In the genomic region with DNA sequence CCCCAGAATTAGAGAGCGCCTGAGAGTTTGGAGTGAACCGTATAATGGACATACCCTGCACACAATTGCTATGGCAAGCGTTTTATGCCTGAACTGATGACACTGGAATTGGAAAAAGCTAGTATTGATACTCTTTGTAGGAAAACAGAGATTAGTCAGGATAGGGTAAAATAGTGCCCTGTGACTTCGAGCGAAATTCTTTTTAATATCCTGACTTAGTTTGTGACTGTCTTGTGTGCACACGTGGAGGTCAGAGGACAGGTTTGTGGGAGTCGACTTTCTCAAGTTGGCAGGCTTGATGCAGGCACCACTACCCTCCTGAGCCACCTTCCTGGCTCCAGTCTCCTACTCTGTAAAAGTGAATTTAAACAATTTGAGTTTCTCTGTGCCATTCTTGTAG, we compare ENCODE assay signal across 29 mouse cellular contexts. TPM values are rescaled to one million over a fixed set of nuclear protein-coding genes. Genes with fewer than 3 reads are reported as not detected.
A peak's percentile ranks its signal among the peaks of the same experiment; 100 is the strongest.
DNase-seq lines count a peak whose midpoint lies in the region; TF ChIP-seq lines count a peak whose summit lies in the region.
"Had no signal": no experiment of that assay in that cellular context is flagged by ENCODE, and none has a peak within 500 bp of the region (broad histone marks: within the 10 kb centered on the region; RNA-seq: fewer than 3 reads in every experiment).

No protein-coding gene starts in this region.

- H3K4me1 ChIP-seq in testis, adult 2 months (ENCODE audit: control insufficient read depth, insufficient read depth, low read length), result peaks cover 8% of the 10 kb centered on the region

- DNase-seq in heart, adult 11 months, result peak; percentile 51
- no peak for DNase-seq in heart, postnatal 25 days (ENCODE audit: low spot score)
- DNase-seq in testis, postnatal 10 days (ENCODE audit: low spot score), result no peak
- peak; percentile 2 for DNase-seq in naive thymus-derived CD4-positive, alpha-beta T cell, adult 2 months (ENCODE audit: low read depth)
- DNase-seq in kidney, adult 11 months, result no peak
- DNase-seq: adrenal gland, adult 2 months; adrenal gland, postnatal 10 days; adrenal gland, postnatal 25 days; B cell, adult 2 months; cerebellum, adult 11 months; cerebellum, adult 18-20 months; cerebellum, adult 8-10 months; cerebellum, adult 9-11 months; cerebellum, postnatal 14 days; cerebellum, postnatal 36 days; embryo, embryonic 11 days had no signal

- TF ChIP-seq CTCF in testis, adult 2 months (IDR thresholded peaks at IDR 0.05; ENCODE audit: control insufficient read depth, insufficient read depth, insufficient replicate concordance, low read depth, low read length), result no peak

- peak overlapping the region; percentile 76 for H3K4me3 ChIP-seq in testis, adult 2 months (ENCODE audit: control insufficient read depth, low read depth, low read length)

- intact Hi-C loops in heart, postnatal 25 days (cut with DNase I), result loop anchor here (5.0 kb wide), 2 partner anchors 116 to 276 kb away; a partner anchor contains a TSS

- no peaks in the 10 kb centered on the region for H3K36me3 ChIP-seq in testis, adult 2 months (ENCODE audit: control insufficient read depth, insufficient read depth, low read length)
- H3K36me3 ChIP-seq: embryonic facial prominence, embryonic 13.5 days; embryonic facial prominence, embryonic 15.5 days; forebrain, embryonic 10.5 days; forebrain, embryonic 12.5 days had no signal

- no peak for TF ChIP-seq POLR2A in testis, adult 2 months (IDR thresholded peaks at IDR 0.05; ENCODE audit: control insufficient read depth, low read depth, low read length)

- H3K27me3 ChIP-seq in testis, adult 2 months (ENCODE audit: control insufficient read depth, insufficient read depth, low read length), result no peaks in the 10 kb centered on the region
- H3K27me3 ChIP-seq: embryonic facial prominence, embryonic 15.5 days had no signal

- H3K27ac ChIP-seq in testis, adult 2 months (ENCODE audit: control insufficient read depth, insufficient read depth, low read depth, low read length), result no peak overlapping the region
- H3K27ac ChIP-seq: embryonic facial prominence, embryonic 13.5 days; embryonic facial prominence, embryonic 15.5 days; forebrain, embryonic 10.5 days; forebrain, embryonic 12.5 days had no signal

RNA-seq across cellular contexts. Expression of a gene that starts 1.1 kb away (rescaled TPM):
- total RNA-seq in heart, postnatal 25 days (2021), result 10 to 100 TPM in 1 of 2 experiments, 1 to 10 TPM in 1; 8.4 to 11.5 TPM
- polyA plus RNA-seq in testis, adult 2 months (2012; rRNA removed), result 136 and 152 TPM in 2 replicates

RNA-seq across cellular contexts. Expression of a gene that starts 56.3 kb away (rescaled TPM):
- total RNA-seq in heart, postnatal 25 days (2021), result not detected
- polyA plus RNA-seq in testis, adult 2 months (2012; rRNA removed), result 42.8 and 45.1 TPM in 2 replicates
- total RNA-seq: adrenal gland, postnatal 25 days; adrenal gland, postnatal 4 days; common myeloid progenitor, adult 5-6 weeks; ES-E14; MEL had no signal
- polyA plus RNA-seq: adrenal gland, adult 2 months; CD4-positive, CD25-positive, alpha-beta regulatory T cell, adult 4 months; embryonic facial prominence, embryonic 11.5 days; embryonic facial prominence, embryonic 15.5 days; erythroblast, embryonic 14.5 days; forebrain, embryonic 10.5 days; forebrain, embryonic 16.5 days had no signal

Comparison
In these comparisons a context has a peak if more than half of its experiments do, and no peak if none do; other contexts are left out.
1. DNase-seq: peak in heart, adult 11 months (single experiment) and naive thymus-derived CD4-positive, alpha-beta T cell, adult 2 months (single experiment); none in heart, postnatal 25 days (single experiment), testis, postnatal 10 days (single experiment) and kidney, adult 11 months (single experiment).